Mouse (Mus musculus) stomach, postnatal 0 days (tissue): ENCODE data around the gene Zfp790.

ENCODE experiments used
- CTCF ChIP-seq: IDR thresholded peaks from 2 replicates; pipeline ENCODE4 v1.5.1; 2016; ENCODE audit warnings: antibody characterized with exemption, low read depth, mild to moderate bottlenecking, moderate library complexity
- EP300 ChIP-seq: optimal IDR thresholded peaks from 2 replicates; pipeline ENCODE3; 2016; ENCODE audit warnings: antibody characterized with exemption

DNA sequence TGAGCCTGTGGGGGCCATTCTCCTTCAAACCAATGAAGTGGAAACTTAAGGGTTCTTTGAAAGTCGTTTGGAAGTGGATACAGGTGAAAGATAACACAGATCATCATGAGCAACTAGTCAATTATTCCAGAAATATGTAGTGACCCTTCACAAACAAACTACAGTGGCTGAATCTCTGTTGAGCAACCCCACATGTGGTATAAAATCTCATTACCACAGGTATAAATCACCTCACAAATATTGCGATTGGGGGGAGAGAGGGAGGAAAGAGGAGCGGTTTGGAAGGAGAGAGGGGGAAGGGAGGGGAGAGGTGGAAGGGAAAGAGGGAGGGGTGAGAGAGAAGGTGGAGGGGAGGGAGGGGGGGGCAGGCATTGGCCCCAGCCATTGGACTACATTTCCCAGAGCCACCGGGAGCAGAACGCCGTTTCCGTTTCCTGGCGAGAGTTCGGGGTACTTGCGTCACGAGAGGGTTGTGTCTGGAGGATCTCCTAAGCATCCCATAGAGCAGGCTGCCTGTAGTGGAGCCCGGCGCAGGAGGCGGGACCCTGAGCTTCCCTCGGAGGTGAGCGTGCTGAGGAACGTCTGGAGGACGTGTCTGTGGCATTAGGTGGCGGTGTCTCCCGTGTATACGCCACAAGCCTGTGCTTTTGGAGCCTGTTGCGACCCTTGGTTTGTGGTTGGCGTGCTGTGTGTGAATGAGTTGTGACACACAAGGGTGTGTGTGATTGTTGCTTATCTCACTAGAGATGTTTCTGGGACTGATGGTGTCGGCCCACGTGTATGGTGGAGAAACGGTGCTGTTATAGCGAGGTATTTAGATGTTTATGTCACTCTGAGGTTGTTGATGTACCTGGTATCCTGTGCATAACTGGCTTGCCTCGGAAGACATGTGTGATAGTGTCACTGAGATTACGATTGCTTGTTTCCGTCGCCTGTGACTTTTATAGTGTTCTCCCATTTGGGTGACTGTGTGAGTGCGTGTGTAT is 43.9 kb downstream of the Zfp790 start, which contains the start of gene Zfp420:
- TF ChIP-seq EP300 (no peak), CTCF (peak; percentile 55)
